Mouse (Mus musculus): ENCODE measurements around the gene Slc22a3. TPM values are rescaled to one million over a fixed set of nuclear protein-coding genes. Genes with fewer than 3 reads are reported as not detected.

Gene Slc22a3
- polyA plus RNA-seq, 1 experiment from 2014 or later, result 0.17 TPM

- ATAC-seq (ENCODE audit: insufficient number of reproducible peaks, low FRiP score, low TSS enrichment, low read depth) (no peak), DNase-seq (ENCODE audit: low spot score) (peak; percentile 44)
- no peak overlapping the region for H3K27ac ChIP-seq (replicated peaks; ENCODE audit: low read depth, low read length)
- H3K27me3 ChIP-seq (ENCODE audit: control insufficient read depth, insufficient read depth, low read length), result no peaks in the 10 kb centered on the region
- H3K36me3 ChIP-seq (ENCODE audit: control insufficient read depth, insufficient read depth, low read length), result no peaks in the 10 kb centered on the region
- no peak overlapping the region for H3K4me2 ChIP-seq (ENCODE audit: low read depth, severe bottlenecking)
- H3K9ac ChIP-seq (ENCODE audit: low read length), result no peak overlapping the region
- H3K9me3 ChIP-seq (ENCODE audit: control insufficient read depth, low read length), result no peaks in the 10 kb centered on the region
- 74% methylated on average over 5 of the region's 5 CpGs for WGBS
- H3K4me3 ChIP-seq (ENCODE audit: low read depth, low read length), result no peak overlapping the region
- no peaks in the 10 kb centered on the region for H3K4me1 ChIP-seq (ENCODE audit: control insufficient read depth, insufficient read depth, low read length)
Measured at GRCm38 (mm10) chr17:12455143-12455790, 52.2 kb downstream of the Slc22a3 start.

GRCm38 (mm10) chr17:12453691-12454090 lies 53.8 kb downstream of the Slc22a3 start:
- H3K27me3 ChIP-seq (ENCODE audit: control insufficient read depth, insufficient read depth, low read length), result no peaks in the 10 kb centered on the region
- WGBS, result 84% methylated on average over 6 of the region's 6 CpGs

GRCm38 (mm10) chr17:12452862-12453531 lies 54.5 kb downstream of the Slc22a3 start:
- no peak overlapping the region for H3K9ac ChIP-seq (ENCODE audit: low read length)
- no peaks in the 10 kb centered on the region for H3K36me3 ChIP-seq (ENCODE audit: control insufficient read depth, insufficient read depth, low read length)
- ATAC-seq (ENCODE audit: insufficient number of reproducible peaks, low FRiP score, low TSS enrichment, low read depth), result no peak
- WGBS, result 86% methylated on average over 11 of the region's 11 CpGs
- H3K4me1 ChIP-seq (ENCODE audit: control insufficient read depth, insufficient read depth, low read length), result no peaks in the 10 kb centered on the region
- H3K27me3 ChIP-seq (ENCODE audit: control insufficient read depth, insufficient read depth, low read length), result no peaks in the 10 kb centered on the region
- H3K27ac ChIP-seq (replicated peaks; ENCODE audit: low read depth, low read length), result no peak overlapping the region
- no peaks in the 10 kb centered on the region for H3K9me3 ChIP-seq (ENCODE audit: control insufficient read depth, low read length)
- H3K4me3 ChIP-seq (ENCODE audit: low read depth, low read length), result no peak overlapping the region
- no peak overlapping the region for H3K4me2 ChIP-seq (ENCODE audit: low read depth, severe bottlenecking)
- no peak for DNase-seq (ENCODE audit: low spot score)

More at GRCm38 (mm10) chr17:12453691-12454090, 53.8 kb downstream of the Slc22a3 start:
- Histone ChIP-seq H3K9me3 (ENCODE audit: control insufficient read depth, low read length) (no peaks in the 10 kb centered on the region), H3K27ac (replicated peaks; ENCODE audit: low read depth, low read length) (no peak overlapping the region), H3K9ac (ENCODE audit: low read length) (no peak overlapping the region), H3K36me3 (ENCODE audit: control insufficient read depth, insufficient read depth, low read length) (no peaks in the 10 kb centered on the region), H3K4me3 (ENCODE audit: low read depth, low read length) (no peak overlapping the region), H3K4me1 (ENCODE audit: control insufficient read depth, insufficient read depth, low read length) (no peaks in the 10 kb centered on the region), H3K4me2 (ENCODE audit: low read depth, severe bottlenecking) (no peak overlapping the region)
- no peak for ATAC-seq (ENCODE audit: insufficient number of reproducible peaks, low FRiP score, low TSS enrichment, low read depth)
- no peak for DNase-seq (ENCODE audit: low spot score)

- Histone ChIP-seq H3K36me3 (ENCODE audit: control insufficient read depth, insufficient read depth, low read length) (no peaks in the 10 kb centered on the region), H3K27ac (replicated peaks; ENCODE audit: low read depth, low read length) (no peak overlapping the region), H3K9ac (ENCODE audit: low read length) (no peak overlapping the region), H3K9me3 (ENCODE audit: control insufficient read depth, low read length) (no peaks in the 10 kb centered on the region), H3K27me3 (ENCODE audit: control insufficient read depth, insufficient read depth, low read length) (no peaks in the 10 kb centered on the region), H3K4me3 (ENCODE audit: low read depth, low read length) (no peak overlapping the region), H3K4me1 (ENCODE audit: control insufficient read depth, insufficient read depth, low read length) (no peaks in the 10 kb centered on the region), H3K4me2 (ENCODE audit: low read depth, severe bottlenecking) (no peak overlapping the region)
- DNase-seq (ENCODE audit: low spot score), result no peak
- no peak for ATAC-seq (ENCODE audit: insufficient number of reproducible peaks, low FRiP score, low TSS enrichment, low read depth)
- WGBS, result 59% methylated on average over 4 of the region's 4 CpGs
Measured at GRCm38 (mm10) chr17:12451234-12451633, 56.3 kb downstream of the Slc22a3 start.

- DNase-seq (ENCODE audit: low spot score) (no peak), ATAC-seq (ENCODE audit: insufficient number of reproducible peaks, low FRiP score, low TSS enrichment, low read depth) (no peak)
- Histone ChIP-seq H3K36me3 (ENCODE audit: control insufficient read depth, insufficient read depth, low read length) (no peaks in the 10 kb centered on the region), H3K27ac (replicated peaks; ENCODE audit: low read depth, low read length) (no peak overlapping the region), H3K4me2 (ENCODE audit: low read depth, severe bottlenecking) (no peak overlapping the region), H3K4me1 (ENCODE audit: control insufficient read depth, insufficient read depth, low read length) (no peaks in the 10 kb centered on the region), H3K9me3 (ENCODE audit: control insufficient read depth, low read length) (no peaks in the 10 kb centered on the region), H3K27me3 (ENCODE audit: control insufficient read depth, insufficient read depth, low read length) (no peaks in the 10 kb centered on the region), H3K9ac (ENCODE audit: low read length) (no peak overlapping the region), H3K4me3 (ENCODE audit: low read depth, low read length) (no peak overlapping the region)
- WGBS, result 87% methylated on average over 2 of the region's 2 CpGs
Measured at GRCm38 (mm10) chr17:12444561-12444960, 62.9 kb downstream of the Slc22a3 start.

GRCm38 (mm10) chr17:12437771-12438170 lies 69.7 kb downstream of the Slc22a3 start:
- no peak overlapping the region for H3K27ac ChIP-seq (replicated peaks; ENCODE audit: low read depth, low read length)
- no peak overlapping the region for H3K9ac ChIP-seq (ENCODE audit: low read length)
- ATAC-seq (ENCODE audit: insufficient number of reproducible peaks, low FRiP score, low TSS enrichment, low read depth), result no peak
- 87% methylated on average over 10 of the region's 10 CpGs for WGBS
- H3K36me3 ChIP-seq (ENCODE audit: control insufficient read depth, insufficient read depth, low read length), result no peaks in the 10 kb centered on the region
- H3K4me3 ChIP-seq (ENCODE audit: low read depth, low read length), result no peak overlapping the region
- no peaks in the 10 kb centered on the region for H3K4me1 ChIP-seq (ENCODE audit: control insufficient read depth, insufficient read depth, low read length)
- H3K9me3 ChIP-seq (ENCODE audit: control insufficient read depth, low read length), result no peaks in the 10 kb centered on the region
- H3K27me3 ChIP-seq (ENCODE audit: control insufficient read depth, insufficient read depth, low read length), result no peaks in the 10 kb centered on the region
- no peak for DNase-seq (ENCODE audit: low spot score)
- H3K4me2 ChIP-seq (ENCODE audit: low read depth, severe bottlenecking), result no peak overlapping the region

- DNase-seq (ENCODE audit: low spot score) (no peak), ATAC-seq (ENCODE audit: insufficient number of reproducible peaks, low FRiP score, low TSS enrichment, low read depth) (no peak)
- H3K4me3 ChIP-seq (ENCODE audit: low read depth, low read length), result no peak overlapping the region
- no peaks in the 10 kb centered on the region for H3K27me3 ChIP-seq (ENCODE audit: control insufficient read depth, insufficient read depth, low read length)
- no peaks in the 10 kb centered on the region for H3K36me3 ChIP-seq (ENCODE audit: control insufficient read depth, insufficient read depth, low read length)
- 67% methylated on average over 5 of the region's 5 CpGs for WGBS
- no peaks in the 10 kb centered on the region for H3K9me3 ChIP-seq (ENCODE audit: control insufficient read depth, low read length)
- no peak overlapping the region for H3K9ac ChIP-seq (ENCODE audit: low read length)
- no peak overlapping the region for H3K4me2 ChIP-seq (ENCODE audit: low read depth, severe bottlenecking)
- peaks cover 10% of the 10 kb centered on the region for H3K4me1 ChIP-seq (ENCODE audit: control insufficient read depth, insufficient read depth, low read length)
- H3K27ac ChIP-seq (replicated peaks; ENCODE audit: low read depth, low read length), result no peak overlapping the region
Measured at GRCm38 (mm10) chr17:12431707-12432106, 75.8 kb downstream of the Slc22a3 start.

GRCm38 (mm10) chr17:12428369-12428768 lies 79.1 kb downstream of the Slc22a3 start:
- no peak overlapping the region for H3K27ac ChIP-seq (replicated peaks; ENCODE audit: low read depth, low read length)
- H3K9ac ChIP-seq (ENCODE audit: low read length), result no peak overlapping the region
- DNase-seq (ENCODE audit: low spot score) (peak; percentile 58), ATAC-seq (ENCODE audit: insufficient number of reproducible peaks, low FRiP score, low TSS enrichment, low read depth) (peak; percentile 65; the same call in 1 of the 2 replicates)
- no peaks in the 10 kb centered on the region for H3K9me3 ChIP-seq (ENCODE audit: control insufficient read depth, low read length)
- H3K36me3 ChIP-seq (ENCODE audit: control insufficient read depth, insufficient read depth, low read length), result no peaks in the 10 kb centered on the region
- H3K27me3 ChIP-seq (ENCODE audit: control insufficient read depth, insufficient read depth, low read length), result no peaks in the 10 kb centered on the region
- H3K4me3 ChIP-seq (ENCODE audit: low read depth, low read length), result no peak overlapping the region
- no peak overlapping the region for H3K4me2 ChIP-seq (ENCODE audit: low read depth, severe bottlenecking)
- peaks cover 10% of the 10 kb centered on the region for H3K4me1 ChIP-seq (ENCODE audit: control insufficient read depth, insufficient read depth, low read length)
